Mouse (Mus musculus) heart, adult 2 months (tissue): ENCODE results near the gene Sod3. TPM values are rescaled to one million over a fixed set of nuclear protein-coding genes. Genes with fewer than 3 reads are reported as not detected.

Experiments
- DNase-seq, 2 experiments: peaks; one replicate each; pipeline ENCODE4 v3.0.0; 2021
- H3K27ac ChIP-seq: fragments of 200-600 bp; 2 replicates; pipeline ENCODE4 v1.8.1; 2022
- H3K27me3 ChIP-seq: fragments of 200-500 bp; 2 replicates; pipeline ENCODE4 v1.6.1; 2012; ENCODE audit warnings: mild to moderate bottlenecking, low read length, inconsistent platforms, mixed read lengths; ENCODE audit not compliant: control insufficient read depth, insufficient read depth
- H3K36me3 ChIP-seq: fragments of 200-500 bp; 2 replicates; pipeline ENCODE4 v1.6.1; 2012; ENCODE audit warnings: low read length, inconsistent platforms; ENCODE audit not compliant: control insufficient read depth, insufficient read depth
- H3K4me1 ChIP-seq: fragments of 200-500 bp; 2 replicates; pipeline ENCODE4 v1.6.1; 2011; ENCODE audit warnings: low read length; ENCODE audit not compliant: control insufficient read depth, insufficient read depth
- H3K4me3 ChIP-seq: fragments of 200-600 bp; 2 replicates; pipeline ENCODE4 v1.8.1; 2022
- H3K79me2 ChIP-seq: fragments of 200-500 bp; replicated peaks from 2 replicates; pipeline ENCODE4 v1.6.1; 2012; ENCODE audit warnings: mild to moderate bottlenecking, inconsistent platforms, low read length, moderate library complexity, mixed read lengths; ENCODE audit not compliant: control insufficient read depth, insufficient read depth
- H3K9ac ChIP-seq: fragments of 200-500 bp; 2 replicates; pipeline ENCODE4 v1.6.1; 2012; ENCODE audit warnings: low read depth, mild to moderate bottlenecking, control low read depth, inconsistent platforms, low read length, mixed read lengths
- CTCF ChIP-seq: fragments of 200-600 bp; IDR thresholded peaks from 2 replicates; pipeline ENCODE4 v1.8.1; 2022; ENCODE audit warnings: antibody characterized with exemption, mild to moderate bottlenecking, moderate library complexity
- EP300 ChIP-seq: fragments of 200-500 bp; IDR thresholded peaks from 2 replicates; pipeline ENCODE4 v1.6.1; 2011; ENCODE audit warnings: low read depth, low read length, control low read depth; ENCODE audit not compliant: insufficient read depth
- POLR2A ChIP-seq: fragments of 200-500 bp; IDR thresholded peaks from 2 replicates; pipeline ENCODE4 v1.6.1; 2011; ENCODE audit warnings: mild to moderate bottlenecking, low read depth, low read length, control low read depth; ENCODE audit not compliant: insufficient read depth
- WGBS: fragments of 180-500 bp; shearing (Covaris S2); methylation state at CpG from one replicate; pipeline ENCODE4 v1.1.7; 2018; 5-methylcytosine and 5-hydroxymethylcytosine counted together
- intact Hi-C: fragments of 180-260 bp; cut with DNase I; formaldehyde crosslinking; loops from one replicate; pipeline ENCODE4 v1.15.1; 2025
- polyA plus RNA-seq: library from polyadenylated mRNA; depleted of rRNA; stranded (reverse); fragments of >200 nt; gene quantifications from 2 replicates; pipeline ENCODE4 v1.2.3, GENCODE M21; 2012; rRNA removed
- total RNA-seq, 2 experiments: library from RNA; stranded (reverse); gene quantifications; 2 replicates each; pipeline ENCODE4 v1.2.3; 2021

Sod3 gene
- total and polyA plus RNA-seq, 3 experiments: 14.8 to 42.8 (median 15.1) TPM

- H3K36me3 ChIP-seq: no peaks in the 10 kb centered on the region
- H3K27ac ChIP-seq: no peak overlapping the region
- TF ChIP-seq CTCF (no peak), POLR2A (no peak), EP300 (no peak)
- 64% methylated on average over 7 of the region's 7 CpGs for WGBS
- no peaks in the 10 kb centered on the region for H3K27me3 ChIP-seq
- no peaks in the 10 kb centered on the region for H3K4me1 ChIP-seq
- no peak for DNase-seq
- H3K9ac ChIP-seq: no peak overlapping the region
- intact Hi-C loops: no loop called here
- H3K4me3 ChIP-seq: no peak overlapping the region
- H3K79me2 ChIP-seq: no peaks in the 10 kb centered on the region
These were observed 45.2 kb downstream of the Sod3 start for GRCm38 (mm10) chr5:52408668-52409315.

- Histone ChIP-seq H3K4me3 (no peak overlapping the region), H3K9ac (no peak overlapping the region), H3K27ac (no peak overlapping the region), H3K79me2 (no peaks in the 10 kb centered on the region), H3K27me3 (no peaks in the 10 kb centered on the region), H3K36me3 (no peaks in the 10 kb centered on the region), H3K4me1 (no peaks in the 10 kb centered on the region)
- 87% methylated on average over 12 of the region's 12 CpGs for WGBS
- TF ChIP-seq CTCF (no peak), POLR2A (no peak), EP300 (no peak)
- intact Hi-C loops: no loop called here
- DNase-seq: no peak
These were observed 46.6 kb downstream of the Sod3 start for GRCm38 (mm10) chr5:52410197-52410596.

GRCm38 (mm10) chr5:52411567-52411966 lies 48.0 kb downstream of the Sod3 start:
- Histone ChIP-seq H3K27ac (no peak overlapping the region), H3K27me3 (no peaks in the 10 kb centered on the region), H3K36me3 (no peaks in the 10 kb centered on the region), H3K4me3 (no peak overlapping the region), H3K9ac (no peak overlapping the region), H3K79me2 (no peaks in the 10 kb centered on the region), H3K4me1 (peaks cover 1% of the 10 kb centered on the region; the same call in 1 of the 2 replicates)
- DNase-seq: no peak
- intact Hi-C loops: no loop called here
- 73% methylated on average over 3 of the region's 3 CpGs for WGBS
- TF ChIP-seq CTCF: no peak
- TF ChIP-seq EP300: no peak
- TF ChIP-seq POLR2A: no peak

GRCm38 (mm10) chr5:52415193-52415592 lies 51.6 kb downstream of the Sod3 start:
- Histone ChIP-seq H3K27ac (no peak overlapping the region), H3K4me1 (peaks cover 1% of the 10 kb centered on the region; the same call in 1 of the 2 replicates), H3K4me3 (no peak overlapping the region), H3K27me3 (no peaks in the 10 kb centered on the region), H3K9ac (no peak overlapping the region), H3K79me2 (no peaks in the 10 kb centered on the region), H3K36me3 (no peaks in the 10 kb centered on the region)
- WGBS: 100% methylated on average over 1 of the region's 1 CpGs
- TF ChIP-seq CTCF (no peak), POLR2A (no peak), EP300 (no peak)
- no peak for DNase-seq
- intact Hi-C loops: no loop called here

GRCm38 (mm10) chr5:52415917-52416316 lies 52.3 kb downstream of the Sod3 start:
- intact Hi-C loops: no loop called here
- H3K4me1 ChIP-seq: peaks cover 1% of the 10 kb centered on the region; the same call in 1 of the 2 replicates
- no peak overlapping the region for H3K4me3 ChIP-seq
- 66% methylated on average over 6 of the region's 6 CpGs for WGBS
- H3K27ac ChIP-seq: no peak overlapping the region
- no peaks in the 10 kb centered on the region for H3K27me3 ChIP-seq
- no peak overlapping the region for H3K9ac ChIP-seq
- H3K79me2 ChIP-seq: no peaks in the 10 kb centered on the region
- no peak for TF ChIP-seq CTCF
- TF ChIP-seq EP300: no peak
- TF ChIP-seq POLR2A: no peak
- no peak for DNase-seq
- no peaks in the 10 kb centered on the region for H3K36me3 ChIP-seq

- DNase-seq: no peak
- Histone ChIP-seq H3K27me3 (no peaks in the 10 kb centered on the region), H3K79me2 (no peaks in the 10 kb centered on the region), H3K27ac (no peak overlapping the region), H3K4me3 (no peak overlapping the region), H3K4me1 (peaks cover 1% of the 10 kb centered on the region; the same call in 1 of the 2 replicates), H3K36me3 (no peaks in the 10 kb centered on the region), H3K9ac (no peak overlapping the region)
- WGBS: 56% methylated on average over 2 of the region's 2 CpGs
- TF ChIP-seq EP300 (no peak), CTCF (no peak), POLR2A (no peak)
- intact Hi-C loops: no loop called here
These were observed 52.9 kb downstream of the Sod3 start for GRCm38 (mm10) chr5:52416485-52416884.

Other genes starting within 250 kb of the Sod3 start
- 10 to 100 TPM; 54.1 to 54.8 TPM for gene Dhx15, start 173.3 kb upstream of the Sod3 start, total RNA-seq
- gene Dhx15, start 173.3 kb upstream of the Sod3 start, polyA plus RNA-seq: 24.0 and 51.3 TPM in 2 replicates
- 1 to 10 TPM; 7.2 to 7.4 TPM for gene Ccdc149, start 107.7 kb downstream of the Sod3 start, total RNA-seq
- gene Ccdc149, start 107.7 kb downstream of the Sod3 start, polyA plus RNA-seq: 3.0 and 4.7 TPM in 2 replicates
- gene Lgi2, start 202.7 kb downstream of the Sod3 start, total RNA-seq: under 1 TPM; 0.32 to 0.39 TPM
- 0.79 and 0.88 TPM in 2 replicates for gene Lgi2, start 202.7 kb downstream of the Sod3 start, polyA plus RNA-seq